Mouse (Mus musculus): ENCODE data around the gene Wdr78. TPM values are rescaled to one million over a fixed set of nuclear protein-coding genes. Genes with fewer than 3 reads are reported as not detected.

Gene Wdr78
- 121 TPM for polyA plus RNA-seq (2014; fragmentation: Illumina TruSeq; extraction: RNeasy Lipid Tissue Mini Kit (QIAGEN cat#74804); ENCODE audit: low read depth, low replicate concordance)

DNA sequence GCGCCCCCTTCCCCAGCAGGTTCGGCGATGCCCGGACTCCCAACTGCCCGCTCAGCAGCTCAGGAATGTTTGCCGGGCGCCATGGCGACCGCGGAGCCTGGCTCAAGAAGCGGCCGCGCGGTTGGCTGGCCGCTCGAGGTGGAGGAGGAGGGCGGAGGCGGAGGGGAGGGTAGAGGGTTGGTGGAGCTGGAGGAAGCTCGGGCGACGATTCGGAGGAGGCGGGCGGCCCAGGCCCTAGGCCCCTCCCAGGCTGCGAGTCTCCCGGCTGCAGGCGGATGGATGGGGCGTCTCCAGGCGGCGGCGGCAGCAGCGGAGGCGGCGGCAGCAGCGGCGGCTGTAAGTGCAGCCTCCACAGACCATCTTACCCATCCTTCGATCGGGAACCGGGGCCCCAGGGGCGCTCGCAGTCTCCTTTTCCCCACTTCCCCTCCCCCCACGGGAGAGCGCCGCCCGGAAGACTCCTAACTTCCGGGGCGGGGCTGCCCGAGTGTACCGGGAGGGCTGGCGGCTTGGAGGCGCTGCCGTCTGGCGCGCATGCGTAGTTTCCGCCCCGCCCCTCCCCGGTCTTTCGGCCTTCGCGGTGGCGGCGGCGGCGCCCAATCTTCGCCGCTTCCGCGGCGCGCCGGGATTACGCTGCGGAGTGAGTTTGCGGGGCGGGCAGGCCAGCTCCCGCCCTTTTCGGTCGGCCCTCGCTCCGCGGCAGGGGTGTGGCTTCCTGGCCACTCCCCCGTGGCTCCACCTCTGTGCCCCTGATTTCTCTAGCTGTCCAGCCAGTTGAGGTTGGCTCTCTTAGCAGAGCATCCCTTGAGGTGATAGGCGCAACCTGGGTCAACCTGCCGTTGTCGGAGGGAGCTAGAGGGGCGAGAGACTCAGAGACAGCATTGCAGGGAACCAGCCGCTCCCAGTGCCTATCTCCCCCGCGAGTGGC lies at the start of gene Wdr78, which contains the start of gene Mier1:
Gene Wdr78, minus strand, starts transcription at position 372 of the 928 bp plus-strand sequence.
Gene Mier1, plus strand, starts transcription at position 207 of the 928 bp plus-strand sequence.

DNA sequence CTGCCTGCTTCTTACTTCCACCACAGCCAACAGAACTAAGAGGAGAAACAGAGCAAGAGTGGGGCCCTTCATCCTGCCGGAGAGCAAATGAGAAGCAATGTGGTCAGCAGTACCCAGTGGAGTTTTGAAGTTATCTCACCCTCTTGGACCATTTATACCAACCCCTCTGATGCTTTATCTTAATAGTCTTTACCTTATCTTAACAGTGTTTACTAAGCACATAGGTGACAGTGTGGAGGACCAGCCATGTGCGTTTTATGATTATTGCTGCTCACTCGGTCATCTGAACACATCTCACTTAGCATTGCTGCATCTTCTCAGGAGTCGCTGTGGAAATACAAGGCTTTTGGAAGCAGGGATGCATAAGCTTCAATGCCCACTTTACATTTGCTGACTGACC lies 87.7 kb downstream of the Wdr78 start, which contains the start of gene Insl5:
Gene Insl5, minus strand, starts transcription at position 222 of the 400 bp plus-strand sequence.

Other genes with a start within 250 kb of the Wdr78 start
- gene Tctex1d1, start 135.9 kb downstream of the Wdr78 start, polyA plus RNA-seq (2014; fragmentation: Illumina TruSeq; extraction: RNeasy Lipid Tissue Mini Kit (QIAGEN cat#74804); ENCODE audit: low read depth, low replicate concordance) = 351 TPM
- gene Insl5, start 87.7 kb downstream of the Wdr78 start, polyA plus RNA-seq (2014; fragmentation: Illumina TruSeq; extraction: RNeasy Lipid Tissue Mini Kit (QIAGEN cat#74804); ENCODE audit: low read depth, low replicate concordance) = not detected
- 126 TPM for gene Mier1, start 165 bp downstream of the Wdr78 start, polyA plus RNA-seq (2014; fragmentation: Illumina TruSeq; extraction: RNeasy Lipid Tissue Mini Kit (QIAGEN cat#74804); ENCODE audit: low read depth, low replicate concordance)
- 9.6 TPM for gene Slc35d1, start 100.6 kb upstream of the Wdr78 start, polyA plus RNA-seq (2014; fragmentation: Illumina TruSeq; extraction: RNeasy Lipid Tissue Mini Kit (QIAGEN cat#74804); ENCODE audit: low read depth, low replicate concordance)
- gene 4921539E11Rik, start 176.3 kb upstream of the Wdr78 start, polyA plus RNA-seq (2014; fragmentation: Illumina TruSeq; extraction: RNeasy Lipid Tissue Mini Kit (QIAGEN cat#74804); ENCODE audit: low read depth, low replicate concordance) = 360 TPM
- 2.4 TPM for gene Oma1, start 199.3 kb upstream of the Wdr78 start, polyA plus RNA-seq (2014; fragmentation: Illumina TruSeq; extraction: RNeasy Lipid Tissue Mini Kit (QIAGEN cat#74804); ENCODE audit: low read depth, low replicate concordance)

Measured in testis, adult 10 weeks (tissue).